Mouse (Mus musculus) heart, postnatal 36 days (tissue): ENCODE measurements at regions not wholly inside any gene's neighbourhood (a gene's known extent, or its start where the extent isn't known, plus 50 kb on each side); places are given as distances from the start of the nearest gene placed in this dataset.

ENCODE experiments used
- DNase-seq, 2 experiments: peaks; one replicate each; pipeline ENCODE4 v3.0.0; 2021 to 2022
- intact Hi-C: fragments of 180-260 bp; cut with DNase I; formaldehyde crosslinking; loops from one replicate; pipeline ENCODE4 v1.15.1; 2025

- DNase-seq: no peak
- intact Hi-C loops: no loop called here
These were observed 1561.2 kb upstream of the Zeb2 start for GRCm38 (mm10) chr2:46678366-46678765.

GRCm38 (mm10) chr2:46669517-46670291, 1552.5 kb upstream of the Zeb2 start:
- intact Hi-C loops: no loop called here

GRCm38 (mm10) chr2:46666990-46667337, 1549.8 kb upstream of the Zeb2 start:
- intact Hi-C loops: no loop called here

More at GRCm38 (mm10) chr2:46669517-46670291, 1552.5 kb upstream of the Zeb2 start:
- DNase-seq: no peak

GRCm38 (mm10) chr2:46666084-46666989, 1549.1 kb upstream of the Zeb2 start:
- no peak for DNase-seq
- intact Hi-C loops: no loop called here

More at GRCm38 (mm10) chr2:46666990-46667337, 1549.8 kb upstream of the Zeb2 start:
- no peak for DNase-seq

GRCm38 (mm10) chr2:46661876-46662275, 1544.7 kb upstream of the Zeb2 start:
- intact Hi-C loops: no loop called here
- DNase-seq: no peak

GRCm38 (mm10) chr2:46660577-46660976, 1543.4 kb upstream of the Zeb2 start:
- no peak for DNase-seq
- intact Hi-C loops: no loop called here

- intact Hi-C loops: loop anchor here (5.0 to 10.0 kb wide), 2 partner anchors 1540 to 1738 kb away; partner anchors contain the start of gene Zeb2
- DNase-seq: no peak
These were observed 1538.1 kb upstream of the Zeb2 start for GRCm38 (mm10) chr2:46655289-46655688.

- no peak for DNase-seq
- intact Hi-C loops: loop anchor here (10.0 kb wide), 1 partner anchor 1538 kb away; the partner anchor contains the start of gene Zeb2
These were observed 1535.4 kb upstream of the Zeb2 start for GRCm38 (mm10) chr2:46652616-46653015.

- intact Hi-C loops: no loop called here
These were observed 1529.2 kb upstream of the Zeb2 start for GRCm38 (mm10) chr2:46646366-46646765.

GRCm38 (mm10) chr2:46609217-46609616, 1492.0 kb upstream of the Zeb2 start:
- DNase-seq: no peak
- intact Hi-C loops: no loop called here

More at GRCm38 (mm10) chr2:46646366-46646765, 1529.2 kb upstream of the Zeb2 start:
- no peak for DNase-seq

- intact Hi-C loops: no loop called here
- no peak for DNase-seq
These were observed 1464.6 kb upstream of the Zeb2 start for GRCm38 (mm10) chr2:46581773-46582172.

- intact Hi-C loops: no loop called here
- DNase-seq: no peak
These were observed 1453.2 kb upstream of the Zeb2 start for GRCm38 (mm10) chr2:46570416-46570815.

GRCm38 (mm10) chr2:46533395-46533794, 1416.2 kb upstream of the Zeb2 start:
- intact Hi-C loops: no loop called here
- no peak for DNase-seq

GRCm38 (mm10) chr2:46530686-46531085, 1413.5 kb upstream of the Zeb2 start:
- intact Hi-C loops: no loop called here
- no peak for DNase-seq

GRCm38 (mm10) chr2:46525223-46525622, 1408.0 kb upstream of the Zeb2 start:
- intact Hi-C loops: no loop called here

GRCm38 (mm10) chr2:46524625-46525024, 1407.4 kb upstream of the Zeb2 start:
- DNase-seq: no peak
- intact Hi-C loops: no loop called here

More at GRCm38 (mm10) chr2:46525223-46525622, 1408.0 kb upstream of the Zeb2 start:
- no peak for DNase-seq

GRCm38 (mm10) chr2:46521147-46521965, 1404.2 kb upstream of the Zeb2 start:
- intact Hi-C loops: no loop called here
- DNase-seq: no peak

GRCm38 (mm10) chr2:46512237-46513028, 1395.2 kb upstream of the Zeb2 start:
- intact Hi-C loops: no loop called here
- no peak for DNase-seq

- DNase-seq: no peak
- intact Hi-C loops: no loop called here
These were observed 1389.8 kb upstream of the Zeb2 start for GRCm38 (mm10) chr2:46506951-46507350.

GRCm38 (mm10) chr2:46503074-46503473, 1385.9 kb upstream of the Zeb2 start:
- DNase-seq: no peak
- intact Hi-C loops: no loop called here
